Mouse (Mus musculus) forebrain, embryonic 10.5 days (tissue): ENCODE measurements around the gene Meis3. TPM values are rescaled to one million over a fixed set of nuclear protein-coding genes. Genes with fewer than 3 reads are reported as not detected.

Experiments used
- DNase-seq: peaks from one replicate; pipeline ENCODE4 v3.0.0-alpha.2; 2017; ENCODE audit warnings: low spot score; ENCODE audit errors: extremely low spot score
- H3K27ac ChIP-seq: fragments of 300-500 bp; sonication (generic); 2 replicates; pipeline ENCODE4 v1.5.1; 2016; ENCODE audit warnings: mild to moderate bottlenecking
- H3K27me3 ChIP-seq: fragments of 300-500 bp; sonication (generic); 2 replicates; pipeline ENCODE4 v1.6.1; 2016; ENCODE audit warnings: mild to moderate bottlenecking; ENCODE audit not compliant: poor library complexity, severe bottlenecking
- H3K36me3 ChIP-seq: fragments of 300-500 bp; sonication (generic); replicated peaks from 2 replicates; pipeline ENCODE4 v1.6.1; 2016; ENCODE audit warnings: mild to moderate bottlenecking, moderate library complexity
- H3K4me1 ChIP-seq: fragments of 300-500 bp; sonication (generic); 2 replicates; pipeline ENCODE4 v1.6.1; 2016
- H3K4me3 ChIP-seq: fragments of 300-500 bp; sonication (generic); 2 replicates; pipeline ENCODE4 v1.5.1; 2016; ENCODE audit warnings: mild to moderate bottlenecking, moderate library complexity
- H3K9me3 ChIP-seq: fragments of 300-500 bp; sonication (generic); 2 replicates; pipeline ENCODE4 v1.6.1; 2016; ENCODE audit warnings: mild to moderate bottlenecking, moderate library complexity
- WGBS: fragments of 180-500 bp; shearing (Covaris S2); methylation state at CpG from one replicate; pipeline ENCODE4 v1.1.7; 2016; 5-methylcytosine and 5-hydroxymethylcytosine counted together
- polyA plus RNA-seq: library from polyadenylated mRNA; unstranded; fragments of >200 nt; fragmentation: Nextera tagmentation; extraction: Ambion mirVana; gene quantifications from 2 replicates; pipeline ENCODE4 v1.2.1, GENCODE M21; 2016

The Meis3 gene
- polyA plus RNA-seq, 1 experiment from 2014 or later, result 56.7 TPM

DNA sequence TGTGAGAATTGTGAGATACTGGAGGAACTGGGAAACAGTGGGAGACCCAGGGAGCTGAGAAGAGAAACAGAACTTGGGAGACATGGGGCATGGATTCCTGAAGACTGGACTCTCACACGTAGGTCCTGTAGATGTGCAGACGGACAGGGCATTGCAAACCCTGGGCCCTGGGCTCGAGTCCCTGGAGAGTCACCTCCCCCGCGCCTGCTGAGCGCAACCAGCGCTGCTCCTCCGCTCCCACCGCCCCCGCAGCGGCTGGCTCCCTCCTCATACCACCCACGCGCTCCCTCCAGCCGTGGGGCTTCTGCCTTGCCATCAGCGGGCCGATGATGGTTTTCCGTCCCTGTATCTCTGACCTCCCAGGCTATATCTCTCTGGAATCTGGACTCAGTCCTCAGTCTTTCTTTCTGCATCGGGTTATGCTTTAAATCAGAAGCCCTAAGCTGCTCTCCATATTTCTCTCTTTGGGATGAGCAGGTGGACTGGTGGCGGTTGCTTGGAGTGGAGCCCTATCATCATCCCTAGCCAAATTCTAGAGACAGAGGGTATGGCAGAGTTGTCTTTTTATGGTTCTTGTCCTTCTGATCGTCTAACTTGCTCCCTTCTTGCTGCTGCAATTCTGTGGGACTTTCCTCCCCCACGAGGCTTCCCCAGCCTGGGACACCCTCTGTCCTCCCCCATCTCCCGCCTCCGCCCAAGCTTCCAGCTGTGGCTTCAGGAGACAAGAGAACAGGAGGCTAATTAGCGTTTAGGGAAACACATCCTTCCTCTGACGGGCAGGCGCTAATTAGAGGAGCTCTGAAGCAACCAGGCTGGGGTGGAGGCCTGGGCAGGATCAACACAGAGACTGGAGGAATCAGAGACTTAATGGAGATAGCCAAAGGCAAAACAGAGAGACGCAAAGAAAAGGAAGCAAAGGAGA is 28.1 kb upstream of the Meis3 start:
- no peak for DNase-seq
- H3K4me1 ChIP-seq, result peaks cover 18% of the 10 kb centered on the region
- H3K27me3 ChIP-seq, result peaks cover 22% of the 10 kb centered on the region
- H3K36me3 ChIP-seq, result peaks cover 8% of the 10 kb centered on the region; the same call in 1 of the 2 replicates
- 33% methylated on average over 27 of the region's 27 CpGs for WGBS
- H3K9me3 ChIP-seq, result no peaks in the 10 kb centered on the region
- no peak overlapping the region for H3K27ac ChIP-seq
- no peak overlapping the region for H3K4me3 ChIP-seq

GRCm38 (mm10) chr7:16147643-16148042 is 27.2 kb upstream of the Meis3 start:
- H3K4me3 ChIP-seq, result no peak overlapping the region
- peaks cover 8% of the 10 kb centered on the region; the same call in 1 of the 2 replicates for H3K36me3 ChIP-seq
- H3K4me1 ChIP-seq, result peaks cover 18% of the 10 kb centered on the region
- peak; percentile 69 for DNase-seq
- no peak overlapping the region for H3K27ac ChIP-seq
- peaks cover 22% of the 10 kb centered on the region for H3K27me3 ChIP-seq
- no peaks in the 10 kb centered on the region for H3K9me3 ChIP-seq
- 20% methylated on average over 15 of the region's 15 CpGs for WGBS

DNA sequence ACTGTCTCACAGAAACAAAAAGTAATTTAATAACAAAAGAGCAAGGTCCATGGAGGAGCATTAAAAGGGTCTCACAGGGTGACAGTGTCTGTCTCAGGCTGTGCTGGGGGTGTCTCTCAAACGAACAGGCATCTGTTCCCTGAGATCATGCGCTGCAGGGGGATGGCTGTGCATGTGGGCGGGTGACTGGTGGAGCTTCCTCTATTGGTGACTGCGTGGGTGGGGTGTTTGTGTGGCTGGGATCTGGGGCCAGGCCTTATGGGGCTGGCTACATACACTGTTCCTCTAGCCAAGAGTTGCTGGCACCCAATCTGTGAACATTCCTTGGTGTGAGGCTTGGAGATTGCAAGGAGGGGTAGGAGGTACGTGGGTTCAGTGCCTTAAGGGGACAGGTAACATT is 25.6 kb upstream of the Meis3 start:
- H3K4me1 ChIP-seq, result peaks cover 18% of the 10 kb centered on the region
- no peak for DNase-seq
- WGBS, result 70% methylated on average over 5 of the region's 5 CpGs
- no peak overlapping the region for H3K27ac ChIP-seq
- H3K9me3 ChIP-seq, result no peaks in the 10 kb centered on the region
- H3K27me3 ChIP-seq, result peaks cover 22% of the 10 kb centered on the region
- H3K36me3 ChIP-seq, result peaks cover 8% of the 10 kb centered on the region; the same call in 1 of the 2 replicates
- H3K4me3 ChIP-seq, result no peak overlapping the region

DNA sequence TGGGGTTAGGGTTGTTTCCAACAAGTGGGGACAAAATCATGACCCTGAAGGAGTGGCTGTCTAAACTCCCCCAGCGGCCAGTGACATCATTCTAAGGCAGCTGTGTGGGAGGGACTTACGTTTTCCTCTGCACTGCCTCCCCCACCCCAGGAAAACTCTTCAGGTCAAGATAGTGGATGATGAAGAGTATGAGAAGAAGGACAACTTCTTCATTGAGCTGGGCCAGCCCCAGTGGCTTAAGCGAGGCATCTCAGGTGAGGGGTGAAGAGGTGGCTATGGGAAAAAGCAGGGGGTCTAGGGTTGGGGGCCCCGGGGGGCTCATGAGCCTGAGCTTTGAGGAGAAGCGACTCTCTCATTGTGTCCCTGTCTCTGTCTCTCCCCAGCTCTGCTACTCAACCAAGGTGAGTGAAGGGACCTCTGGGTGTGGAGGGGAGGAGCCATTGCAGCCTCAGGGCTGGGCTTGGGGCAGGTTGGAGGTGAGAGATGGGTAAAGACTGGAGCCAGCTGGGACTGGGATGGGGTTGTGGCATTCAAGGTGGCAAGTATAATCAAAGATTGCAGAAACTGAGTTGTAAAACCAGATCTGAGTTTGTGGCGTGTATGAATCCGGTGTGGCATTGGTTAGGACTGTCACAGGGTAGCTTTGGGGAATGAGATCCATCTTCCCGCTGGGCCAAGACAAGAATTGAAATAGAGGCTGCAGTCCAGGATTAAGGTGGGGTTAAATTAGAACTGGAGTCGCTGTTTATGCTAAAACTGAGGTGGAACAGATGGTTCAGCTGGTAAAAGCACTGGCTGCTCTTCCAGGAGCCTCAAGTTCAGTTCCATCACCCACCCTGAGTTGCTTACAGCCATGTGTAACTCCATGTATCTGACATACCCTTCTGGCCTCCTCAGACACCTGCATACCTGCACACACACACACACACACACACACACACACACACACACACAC is 24.4 kb upstream of the Meis3 start:
- no peak for DNase-seq
- no peaks in the 10 kb centered on the region for H3K36me3 ChIP-seq
- H3K9me3 ChIP-seq, result no peaks in the 10 kb centered on the region
- H3K4me3 ChIP-seq, result no peak overlapping the region
- H3K27ac ChIP-seq, result no peak overlapping the region
- peaks cover 17% of the 10 kb centered on the region for H3K27me3 ChIP-seq
- WGBS, result 81% methylated on average over 9 of the region's 9 CpGs
- H3K4me1 ChIP-seq, result peaks cover 18% of the 10 kb centered on the region

DNA sequence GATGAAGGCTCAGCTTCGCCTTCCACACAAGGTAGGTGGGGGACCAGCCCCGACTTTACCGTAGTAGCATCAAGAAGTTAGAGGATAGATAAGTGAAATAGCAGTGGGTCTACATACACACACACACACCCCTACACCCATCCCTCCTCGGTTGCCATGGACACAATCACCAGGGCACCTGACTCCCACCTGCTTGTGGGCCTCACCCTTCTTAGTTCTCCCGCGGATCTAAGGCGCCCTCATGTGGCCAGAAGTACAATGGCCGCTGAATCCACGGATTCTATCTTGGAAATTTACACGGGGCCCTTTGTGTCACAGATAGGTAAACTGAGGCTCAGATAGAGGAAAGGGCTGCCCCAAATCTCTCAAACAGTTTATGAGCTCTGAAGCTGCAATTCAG is 21.4 kb upstream of the Meis3 start:
- no peak overlapping the region for H3K4me3 ChIP-seq
- H3K36me3 ChIP-seq, result no peaks in the 10 kb centered on the region
- peaks cover 1% of the 10 kb centered on the region for H3K4me1 ChIP-seq
- no peak overlapping the region for H3K27ac ChIP-seq
- peak; percentile 61 for DNase-seq
- 15% methylated on average over 10 of the region's 10 CpGs for WGBS
- no peaks in the 10 kb centered on the region for H3K9me3 ChIP-seq
- peaks cover 14% of the 10 kb centered on the region for H3K27me3 ChIP-seq

- no peak for DNase-seq
- no peaks in the 10 kb centered on the region for H3K36me3 ChIP-seq
- whole genome bisulfite sequencing, result 79% methylated on average over 9 of the region's 9 CpGs
- no peak overlapping the region for H3K4me3 ChIP-seq
- no peaks in the 10 kb centered on the region for H3K9me3 ChIP-seq
- H3K4me1 ChIP-seq, result peaks cover 9% of the 10 kb centered on the region
- no peak overlapping the region for H3K27ac ChIP-seq
- H3K27me3 ChIP-seq, result peaks cover 31% of the 10 kb centered on the region
These were observed 19.6 kb upstream of the Meis3 start for GRCm38 (mm10) chr7:16155132-16155872.

- Histone ChIP-seq H3K27me3 (peaks cover 36% of the 10 kb centered on the region), H3K9me3 (no peaks in the 10 kb centered on the region; the same call in 1 of the 2 replicates), H3K4me3 (no peak overlapping the region), H3K27ac (no peak overlapping the region), H3K4me1 (peaks cover 9% of the 10 kb centered on the region), H3K36me3 (no peaks in the 10 kb centered on the region)
- no peak for DNase-seq
- WGBS, result 85% methylated on average over 8 of the region's 8 CpGs
These were observed 18.7 kb upstream of the Meis3 start for GRCm38 (mm10) chr7:16156105-16156714.

GRCm38 (mm10) chr7:16158735-16159134 is 16.2 kb upstream of the Meis3 start:
- Histone ChIP-seq H3K4me3 (peak overlapping the region; percentile 37), H3K4me1 (peaks cover 9% of the 10 kb centered on the region), H3K9me3 (peaks cover 4% of the 10 kb centered on the region; the same call in 1 of the 2 replicates), H3K27ac (no peak overlapping the region), H3K36me3 (no peaks in the 10 kb centered on the region), H3K27me3 (peaks cover 36% of the 10 kb centered on the region)
- no peak for DNase-seq
- WGBS, result 7% methylated on average over 39 of the region's 39 CpGs

DNA sequence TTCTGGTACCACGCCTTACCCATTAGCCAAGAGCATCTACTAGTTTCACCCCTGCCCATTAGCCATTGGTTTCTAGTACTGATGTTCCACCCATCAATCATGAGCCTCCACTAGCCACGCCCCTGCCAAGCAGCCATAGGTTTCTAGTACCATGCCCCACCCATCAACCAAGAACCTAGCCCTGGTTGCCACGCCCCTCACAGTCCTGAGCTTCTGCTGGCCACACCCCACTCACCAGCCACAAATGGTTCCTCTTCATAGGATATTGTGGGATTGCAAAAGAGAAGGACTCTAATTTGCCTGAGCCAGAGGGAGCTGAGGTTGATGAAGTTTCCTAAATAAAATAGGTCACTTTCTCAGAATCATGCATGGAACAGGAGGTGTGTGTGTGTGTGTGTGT is 14.2 kb upstream of the Meis3 start:
- no peak overlapping the region for H3K4me3 ChIP-seq
- DNase-seq, result no peak
- 57% methylated on average over 3 of the region's 3 CpGs for WGBS

GRCm38 (mm10) chr7:16161302-16161701 is 13.6 kb upstream of the Meis3 start:
- no peak overlapping the region for H3K4me3 ChIP-seq
- H3K27ac ChIP-seq, result no peak overlapping the region
- H3K27me3 ChIP-seq, result peaks cover 36% of the 10 kb centered on the region
- peaks cover 4% of the 10 kb centered on the region; the same call in 1 of the 2 replicates for H3K9me3 ChIP-seq
- H3K36me3 ChIP-seq, result no peaks in the 10 kb centered on the region
- WGBS, result 89% methylated on average over 9 of the region's 9 CpGs
- H3K4me1 ChIP-seq, result peaks cover 9% of the 10 kb centered on the region
- no peak for DNase-seq

More for the DNA sequence above, 14.2 kb upstream of the Meis3 start:
- Histone ChIP-seq H3K9me3 (peaks cover 4% of the 10 kb centered on the region; the same call in 1 of the 2 replicates), H3K27ac (no peak overlapping the region), H3K4me1 (peaks cover 9% of the 10 kb centered on the region), H3K27me3 (peaks cover 36% of the 10 kb centered on the region), H3K36me3 (no peaks in the 10 kb centered on the region)

DNA sequence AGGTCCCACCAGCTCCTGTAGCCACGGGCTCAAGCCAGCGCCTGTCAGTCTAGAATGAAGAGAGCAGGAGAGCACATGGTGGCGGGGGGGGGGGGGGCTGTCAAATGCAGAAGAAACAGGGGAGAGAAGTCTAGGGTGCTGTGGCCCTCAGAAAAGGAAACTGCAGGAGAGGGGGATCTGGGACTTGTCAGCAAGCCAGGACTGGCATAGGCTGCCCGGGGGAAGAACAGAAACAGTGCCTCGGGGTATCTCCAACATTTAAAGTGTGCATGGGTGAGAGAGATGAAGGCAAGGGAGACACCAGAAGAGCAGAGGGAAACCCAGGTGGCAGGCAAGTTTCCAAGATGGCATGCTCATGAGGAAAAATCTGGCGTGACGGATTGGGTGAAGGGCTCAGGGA is 12.9 kb upstream of the Meis3 start:
- peaks cover 4% of the 10 kb centered on the region; the same call in 1 of the 2 replicates for H3K9me3 ChIP-seq
- 86% methylated on average over 7 of the region's 7 CpGs for WGBS
- H3K4me3 ChIP-seq, result no peak overlapping the region

More for the DNA sequence above, 12.9 kb upstream of the Meis3 start:
- H3K27ac ChIP-seq, result no peak overlapping the region
- H3K36me3 ChIP-seq, result no peaks in the 10 kb centered on the region
- H3K27me3 ChIP-seq, result peaks cover 36% of the 10 kb centered on the region
- peaks cover 9% of the 10 kb centered on the region for H3K4me1 ChIP-seq
- no peak for DNase-seq
